Mouse (Mus musculus): ENCODE data around the gene Ptgis. TPM values are rescaled to one million over a fixed set of nuclear protein-coding genes. Genes with fewer than 3 reads are reported as not detected.

Gene Ptgis
- polyA plus RNA-seq (2015; fragmentation: Nextera tagmentation; extraction: Ambion mirVana), result 12.0 and 12.8 TPM in 2 replicates

GRCm38 (mm10) chr2:167240008-167240964 lies at the start of gene Ptgis:
Gene Ptgis, minus strand, starts transcription at chr2:167240604.
- H3K4me2 ChIP-seq (ENCODE audit: low read depth, low read length), result peak within 1 kb of the TSS; percentile 73
- H3K27me3 ChIP-seq (replicated peaks; ENCODE audit: control insufficient read depth, insufficient read depth, low read length), result peaks cover 8% of the 10 kb centered on the region; the same call in 1 of the 2 replicates
- 3% methylated on average over 45 of the region's 45 CpGs for WGBS
- 0 out of 2 replicates have a peak, but pooled peaks cover 3% of the 10 kb centered on the region for H3K9me3 ChIP-seq (ENCODE audit: control insufficient read depth, low read length)
- H3K27ac ChIP-seq (ENCODE audit: low read length), result peak within 1 kb of the TSS; percentile 15; the same call in 1 of the 2 replicates
- ATAC-seq, result peak; percentile 56; the same call in 1 of the 2 replicates
- no peaks in the 10 kb centered on the region for H3K36me3 ChIP-seq (ENCODE audit: control insufficient read depth, insufficient read depth, low read length)
- H3K4me3 ChIP-seq (ENCODE audit: low read length), result peak within 1 kb of the TSS; percentile 54
- H3K4me1 ChIP-seq (ENCODE audit: control insufficient read depth, insufficient read depth, low read length), result peaks cover 11% of the 10 kb centered on the region
- peak within 1 kb of the TSS; percentile 70 for H3K9ac ChIP-seq (ENCODE audit: low read depth, low read length)

GRCm38 (mm10) chr2:167281461-167281860 lies 41.1 kb upstream of the Ptgis start:
- WGBS, result 90% methylated on average over 13 of the region's 13 CpGs
- H3K9me3 ChIP-seq (ENCODE audit: control insufficient read depth, low read length), result no peaks in the 10 kb centered on the region
- H3K4me3 ChIP-seq (ENCODE audit: low read length), result no peak overlapping the region

GRCm38 (mm10) chr2:167280986-167281310 lies 40.5 kb upstream of the Ptgis start:
- WGBS, result 84% methylated on average over 4 of the region's 4 CpGs

More at GRCm38 (mm10) chr2:167281461-167281860, 41.1 kb upstream of the Ptgis start:
- Histone ChIP-seq H3K4me1 (ENCODE audit: control insufficient read depth, insufficient read depth, low read length) (no peaks in the 10 kb centered on the region), H3K27me3 (replicated peaks; ENCODE audit: control insufficient read depth, insufficient read depth, low read length) (0 out of 2 replicates have a peak, but pooled peaks cover 3% of the 10 kb centered on the region), H3K27ac (ENCODE audit: low read length) (no peak overlapping the region), H3K4me2 (ENCODE audit: low read depth, low read length) (no peak overlapping the region), H3K36me3 (ENCODE audit: control insufficient read depth, insufficient read depth, low read length) (no peaks in the 10 kb centered on the region), H3K9ac (ENCODE audit: low read depth, low read length) (no peak overlapping the region)
- ATAC-seq, result no peak

DNA sequence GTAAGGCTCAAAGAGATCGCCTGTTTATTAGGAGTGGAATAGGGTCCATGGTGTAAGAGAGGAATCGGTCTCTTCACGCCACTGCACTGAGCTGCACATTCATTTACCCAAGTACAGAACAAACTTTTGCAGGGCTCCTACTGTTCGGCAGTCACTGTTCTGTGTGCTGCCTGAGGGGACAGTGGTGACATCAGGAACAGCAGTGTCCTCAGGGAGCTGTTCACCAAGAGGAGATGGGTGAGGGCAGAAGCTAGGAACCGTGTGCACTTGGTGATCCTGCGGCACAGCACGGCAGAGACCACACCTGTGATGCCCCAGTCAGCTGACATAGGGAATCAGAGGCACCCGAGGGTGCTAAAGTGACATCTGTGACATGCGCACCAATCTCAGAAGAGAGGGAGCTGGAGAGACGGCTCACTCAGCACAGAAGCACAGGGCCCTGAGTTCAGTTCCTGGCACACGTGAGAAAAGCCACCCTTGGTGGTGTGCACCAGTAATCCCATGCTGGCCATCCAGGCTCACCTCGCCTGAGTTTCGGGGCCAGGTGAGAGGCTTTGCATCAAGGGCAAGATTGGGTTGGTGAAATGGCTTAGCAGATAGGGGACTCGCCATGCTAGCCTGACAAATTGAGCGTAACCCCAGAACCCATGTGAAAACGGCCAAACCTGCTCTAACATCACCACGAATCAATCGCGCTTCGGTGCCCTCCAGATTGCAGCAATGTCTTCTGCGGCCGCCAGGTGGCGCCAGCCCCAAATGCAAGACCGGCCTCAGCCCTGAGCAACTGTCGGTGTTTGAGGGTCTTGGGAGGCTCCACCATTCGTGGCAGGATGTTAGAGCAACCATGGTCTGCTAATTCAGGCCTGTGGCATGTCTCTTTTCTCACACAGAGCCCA lies 39.9 kb upstream of the Ptgis start:
- Histone ChIP-seq H3K9me3 (ENCODE audit: control insufficient read depth, low read length) (no peaks in the 10 kb centered on the region), H3K27ac (ENCODE audit: low read length) (no peak overlapping the region), H3K36me3 (ENCODE audit: control insufficient read depth, insufficient read depth, low read length) (no peaks in the 10 kb centered on the region), H3K27me3 (replicated peaks; ENCODE audit: control insufficient read depth, insufficient read depth, low read length) (0 out of 2 replicates have a peak, but pooled peaks cover 3% of the 10 kb centered on the region), H3K4me3 (ENCODE audit: low read length) (no peak overlapping the region), H3K9ac (ENCODE audit: low read depth, low read length) (peak overlapping the region; percentile 10; the same call in 1 of the 2 replicates), H3K4me2 (ENCODE audit: low read depth, low read length) (no peak overlapping the region), H3K4me1 (ENCODE audit: control insufficient read depth, insufficient read depth, low read length) (no peaks in the 10 kb centered on the region)
- 44% methylated on average over 26 of the region's 26 CpGs for WGBS
- ATAC-seq, result peak; percentile 59

More at GRCm38 (mm10) chr2:167280986-167281310, 40.5 kb upstream of the Ptgis start:
- Histone ChIP-seq H3K9ac (ENCODE audit: low read depth, low read length) (peak overlapping the region; percentile 10; the same call in 1 of the 2 replicates), H3K9me3 (ENCODE audit: control insufficient read depth, low read length) (no peaks in the 10 kb centered on the region), H3K27me3 (replicated peaks; ENCODE audit: control insufficient read depth, insufficient read depth, low read length) (0 out of 2 replicates have a peak, but pooled peaks cover 3% of the 10 kb centered on the region), H3K27ac (ENCODE audit: low read length) (no peak overlapping the region), H3K4me1 (ENCODE audit: control insufficient read depth, insufficient read depth, low read length) (no peaks in the 10 kb centered on the region), H3K4me2 (ENCODE audit: low read depth, low read length) (no peak overlapping the region), H3K36me3 (ENCODE audit: control insufficient read depth, insufficient read depth, low read length) (no peaks in the 10 kb centered on the region), H3K4me3 (ENCODE audit: low read length) (no peak overlapping the region)
- ATAC-seq, result peak; percentile 55; the same call in 1 of the 2 replicates

GRCm38 (mm10) chr2:167278751-167279526 lies 38.5 kb upstream of the Ptgis start:
- Histone ChIP-seq H3K27me3 (replicated peaks; ENCODE audit: control insufficient read depth, insufficient read depth, low read length) (0 out of 2 replicates have a peak, but pooled peaks cover 3% of the 10 kb centered on the region), H3K4me3 (ENCODE audit: low read length) (no peak overlapping the region), H3K4me2 (ENCODE audit: low read depth, low read length) (no peak overlapping the region), H3K36me3 (ENCODE audit: control insufficient read depth, insufficient read depth, low read length) (no peaks in the 10 kb centered on the region), H3K27ac (ENCODE audit: low read length) (no peak overlapping the region), H3K9me3 (ENCODE audit: control insufficient read depth, low read length) (no peaks in the 10 kb centered on the region), H3K9ac (ENCODE audit: low read depth, low read length) (no peak overlapping the region), H3K4me1 (ENCODE audit: control insufficient read depth, insufficient read depth, low read length) (no peaks in the 10 kb centered on the region)
- 55% methylated on average over 17 of the region's 17 CpGs for WGBS
- peak; percentile 54 for ATAC-seq

DNA sequence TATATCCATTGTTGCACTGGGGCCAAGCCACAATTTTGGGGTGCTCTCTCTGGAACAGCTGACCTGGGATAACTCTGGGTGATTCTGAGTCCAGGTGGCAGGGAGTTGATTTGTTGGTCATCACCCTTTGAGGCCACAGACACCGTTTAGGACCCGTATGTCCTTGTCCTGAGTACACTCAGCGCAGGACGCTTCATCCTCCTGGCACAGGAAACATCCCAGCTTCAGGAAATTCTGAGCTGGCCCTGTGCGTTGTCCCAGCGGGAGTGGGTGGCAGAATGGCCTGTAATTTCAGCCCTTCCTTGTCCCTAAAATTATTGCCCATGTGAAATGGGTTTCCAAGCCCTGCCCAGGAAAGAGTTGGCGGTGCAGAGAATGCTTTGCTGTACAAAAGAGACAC lies 37.6 kb upstream of the Ptgis start:
- Histone ChIP-seq H3K36me3 (ENCODE audit: control insufficient read depth, insufficient read depth, low read length) (no peaks in the 10 kb centered on the region), H3K4me2 (ENCODE audit: low read depth, low read length) (no peak overlapping the region), H3K9ac (ENCODE audit: low read depth, low read length) (no peak overlapping the region), H3K27ac (ENCODE audit: low read length) (no peak overlapping the region), H3K4me3 (ENCODE audit: low read length) (no peak overlapping the region), H3K27me3 (replicated peaks; ENCODE audit: control insufficient read depth, insufficient read depth, low read length) (0 out of 2 replicates have a peak, but pooled peaks cover 3% of the 10 kb centered on the region), H3K9me3 (ENCODE audit: control insufficient read depth, low read length) (no peaks in the 10 kb centered on the region), H3K4me1 (ENCODE audit: control insufficient read depth, insufficient read depth, low read length) (no peaks in the 10 kb centered on the region)
- no peak for ATAC-seq
- 87% methylated on average over 7 of the region's 7 CpGs for WGBS

DNA sequence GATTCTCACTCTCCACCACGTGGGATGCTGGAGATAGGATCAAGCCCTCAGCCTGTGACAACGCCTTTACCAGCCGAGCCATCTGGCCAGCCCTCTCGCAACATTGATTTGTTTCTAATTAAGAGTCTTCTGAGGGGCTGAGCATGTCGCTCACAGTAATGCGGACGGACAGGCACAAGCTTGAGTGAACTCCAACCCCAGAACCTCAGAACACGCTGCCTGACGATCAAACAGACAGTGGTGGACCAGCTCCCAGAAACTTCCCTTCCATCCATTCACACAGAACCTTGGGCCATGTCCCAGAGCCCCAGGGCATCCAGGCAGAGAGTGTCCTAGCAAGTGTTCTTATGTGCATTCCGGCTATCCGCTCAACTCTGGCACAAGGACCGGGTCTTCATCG lies 36.6 kb upstream of the Ptgis start:
- no peak for ATAC-seq
- 76% methylated on average over 13 of the region's 13 CpGs for WGBS
- Histone ChIP-seq H3K27me3 (replicated peaks; ENCODE audit: control insufficient read depth, insufficient read depth, low read length) (0 out of 2 replicates have a peak, but pooled peaks cover 3% of the 10 kb centered on the region), H3K27ac (ENCODE audit: low read length) (no peak overlapping the region), H3K4me2 (ENCODE audit: low read depth, low read length) (no peak overlapping the region), H3K9me3 (ENCODE audit: control insufficient read depth, low read length) (no peaks in the 10 kb centered on the region), H3K36me3 (ENCODE audit: control insufficient read depth, insufficient read depth, low read length) (no peaks in the 10 kb centered on the region), H3K9ac (ENCODE audit: low read depth, low read length) (no peak overlapping the region), H3K4me1 (ENCODE audit: control insufficient read depth, insufficient read depth, low read length) (no peaks in the 10 kb centered on the region), H3K4me3 (ENCODE audit: low read length) (no peak overlapping the region)

DNA sequence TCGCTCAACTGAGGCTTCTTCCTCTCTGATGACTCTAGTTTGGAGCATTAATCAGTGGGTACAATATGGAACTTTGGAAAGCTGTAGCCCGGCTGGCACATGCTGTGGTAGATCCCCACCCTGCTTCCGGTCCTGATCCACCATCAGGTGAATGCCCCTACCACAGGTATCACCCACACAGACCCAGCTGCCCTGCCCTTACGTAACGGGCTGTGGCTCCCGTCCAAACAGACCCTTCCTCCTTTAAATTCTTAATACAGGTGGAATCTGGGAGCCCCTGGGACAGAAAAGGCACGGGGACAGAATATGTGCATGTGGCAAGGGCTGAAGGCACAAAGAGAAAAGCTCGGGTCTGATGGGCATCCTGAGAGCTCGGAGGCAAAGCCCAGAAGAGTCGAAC lies 35.5 kb upstream of the Ptgis start:
- Histone ChIP-seq H3K27ac (ENCODE audit: low read length) (no peak overlapping the region), H3K36me3 (ENCODE audit: control insufficient read depth, insufficient read depth, low read length) (no peaks in the 10 kb centered on the region), H3K4me1 (ENCODE audit: control insufficient read depth, insufficient read depth, low read length) (no peaks in the 10 kb centered on the region), H3K9me3 (ENCODE audit: control insufficient read depth, low read length) (no peaks in the 10 kb centered on the region), H3K27me3 (replicated peaks; ENCODE audit: control insufficient read depth, insufficient read depth, low read length) (0 out of 2 replicates have a peak, but pooled peaks cover 3% of the 10 kb centered on the region), H3K9ac (ENCODE audit: low read depth, low read length) (no peak overlapping the region), H3K4me3 (ENCODE audit: low read length) (no peak overlapping the region), H3K4me2 (ENCODE audit: low read depth, low read length) (no peak overlapping the region)
- ATAC-seq, result no peak
- WGBS, result 90% methylated on average over 10 of the region's 10 CpGs

All from intestine, embryonic 16.5 days (tissue).